Mouse (Mus musculus) midbrain, embryonic 16.5 days (tissue): ENCODE measurements around the gene Nrxn2. TPM values are rescaled to one million over a fixed set of nuclear protein-coding genes. Genes with fewer than 3 reads are reported as not detected.

ENCODE experiments used
- ATAC-seq: fragments of 200-750 bp; cut with Nextera tagmentation; 2 replicates; pipeline ENCODE4 v1.8.0; 2017; ENCODE audit warnings: moderate TSS enrichment
- H3K27ac ChIP-seq: fragments of 300-500 bp; sonication (generic); 2 replicates; pipeline ENCODE4 v1.5.1; 2014; ENCODE audit warnings: mild to moderate bottlenecking, low read length, mixed read lengths
- H3K27me3 ChIP-seq: fragments of 300-500 bp; sonication (generic); 2 replicates; pipeline ENCODE4 v1.6.1; 2014; ENCODE audit warnings: low read depth, low read length, mixed read lengths; ENCODE audit not compliant: control insufficient read depth, insufficient read depth
- H3K36me3 ChIP-seq: fragments of 300-500 bp; sonication (generic); 2 replicates; pipeline ENCODE4 v1.6.1; 2014; ENCODE audit warnings: mild to moderate bottlenecking, low read length, moderate library complexity, mixed read lengths; ENCODE audit not compliant: control insufficient read depth, insufficient read depth
- H3K4me1 ChIP-seq: fragments of 300-500 bp; sonication (generic); 2 replicates; pipeline ENCODE4 v1.6.1; 2014; ENCODE audit warnings: mild to moderate bottlenecking, low read length, mixed read lengths; ENCODE audit not compliant: control insufficient read depth, insufficient read depth
- H3K4me2 ChIP-seq: fragments of 300-500 bp; sonication (generic); 2 replicates; pipeline ENCODE4 v1.6.1; 2014; ENCODE audit warnings: mild to moderate bottlenecking, low read length, mixed read lengths
- H3K4me3 ChIP-seq: fragments of 300-500 bp; sonication (generic); 2 replicates; pipeline ENCODE4 v1.5.1; 2014; ENCODE audit warnings: low read depth, mild to moderate bottlenecking, low read length, moderate library complexity, mixed read lengths
- H3K9ac ChIP-seq: fragments of 300-500 bp; sonication (generic); 2 replicates; pipeline ENCODE4 v1.6.1; 2014; ENCODE audit warnings: low read depth, low read length, mixed read lengths
- H3K9me3 ChIP-seq: fragments of 300-500 bp; sonication (generic); replicated peaks from 2 replicates; pipeline ENCODE4 v1.6.1; 2014; ENCODE audit warnings: mild to moderate bottlenecking, low read length, mixed read lengths; ENCODE audit not compliant: control insufficient read depth, poor library complexity, severe bottlenecking
- WGBS: fragments of 180-500 bp; shearing (Covaris S2); extraction: QIAGEN DNeasy Blood & Tissue Kit; methylation state at CpG from one replicate; pipeline ENCODE4 v1.1.7; 2014; 5-methylcytosine and 5-hydroxymethylcytosine counted together
- polyA plus RNA-seq: library from polyadenylated mRNA; unstranded; fragments of >200 nt; fragmentation: Nextera tagmentation; extraction: Ambion mirVana; gene quantifications from 2 replicates; pipeline ENCODE4 v1.2.1, GENCODE M21; 2015

Nrxn2 gene
- polyA plus RNA-seq, 1 experiment from 2014 or later, result 37.5 TPM

DNA sequence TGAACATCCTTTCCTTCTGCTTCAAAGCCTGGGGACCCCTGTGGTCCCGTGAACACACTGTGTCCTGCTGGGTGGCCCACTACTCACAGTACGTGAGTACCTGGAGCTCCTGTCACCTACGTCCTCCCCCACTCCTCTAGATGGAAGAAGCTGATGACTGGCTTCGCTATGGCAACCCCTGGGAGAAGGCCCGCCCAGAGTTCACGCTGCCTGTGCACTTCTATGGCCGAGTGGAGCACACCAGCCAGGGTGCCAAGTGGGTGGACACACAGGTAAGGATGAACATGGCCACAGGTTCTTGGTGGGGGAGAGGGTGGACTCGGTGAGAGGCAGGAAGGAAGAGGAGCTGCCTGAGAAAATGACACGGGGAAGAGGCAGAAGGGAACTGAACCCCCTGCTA is 32.3 kb upstream of the Nrxn2 start:
- no peak overlapping the region for H3K27ac ChIP-seq
- H3K4me2 ChIP-seq, result no peak overlapping the region
- H3K9me3 ChIP-seq, result no peaks in the 10 kb centered on the region
- H3K4me3 ChIP-seq, result no peak overlapping the region
- no peak overlapping the region for H3K9ac ChIP-seq
- no peak for ATAC-seq
- no peaks in the 10 kb centered on the region for H3K27me3 ChIP-seq
- H3K4me1 ChIP-seq, result peaks cover 8% of the 10 kb centered on the region
- H3K36me3 ChIP-seq, result no peaks in the 10 kb centered on the region
- WGBS, result 68% methylated on average over 9 of the region's 9 CpGs

DNA sequence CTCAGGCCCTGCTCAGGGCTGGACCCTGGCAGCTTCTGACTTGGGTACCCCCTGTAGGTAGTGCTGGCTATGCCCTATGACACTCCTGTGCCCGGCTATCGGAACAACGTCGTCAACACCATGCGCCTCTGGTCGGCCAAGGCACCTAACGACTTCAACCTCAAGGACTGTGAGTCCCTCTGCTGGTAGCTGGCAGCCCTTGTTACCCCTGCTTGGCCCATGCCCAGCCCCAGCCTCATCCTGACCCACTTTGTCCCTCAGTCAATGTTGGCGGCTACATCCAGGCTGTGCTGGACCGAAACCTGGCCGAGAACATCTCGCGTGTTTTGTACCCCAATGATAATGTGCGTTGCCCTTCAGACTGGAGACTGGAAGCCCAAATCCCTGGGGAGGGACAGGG is 30.5 kb upstream of the Nrxn2 start:
- Histone ChIP-seq H3K4me3 (no peak overlapping the region), H3K4me1 (peaks cover 8% of the 10 kb centered on the region), H3K4me2 (no peak overlapping the region), H3K27ac (no peak overlapping the region), H3K36me3 (no peaks in the 10 kb centered on the region), H3K9ac (no peak overlapping the region), H3K27me3 (no peaks in the 10 kb centered on the region), H3K9me3 (no peaks in the 10 kb centered on the region)
- 85% methylated on average over 13 of the region's 13 CpGs for WGBS
- ATAC-seq, result no peak

DNA sequence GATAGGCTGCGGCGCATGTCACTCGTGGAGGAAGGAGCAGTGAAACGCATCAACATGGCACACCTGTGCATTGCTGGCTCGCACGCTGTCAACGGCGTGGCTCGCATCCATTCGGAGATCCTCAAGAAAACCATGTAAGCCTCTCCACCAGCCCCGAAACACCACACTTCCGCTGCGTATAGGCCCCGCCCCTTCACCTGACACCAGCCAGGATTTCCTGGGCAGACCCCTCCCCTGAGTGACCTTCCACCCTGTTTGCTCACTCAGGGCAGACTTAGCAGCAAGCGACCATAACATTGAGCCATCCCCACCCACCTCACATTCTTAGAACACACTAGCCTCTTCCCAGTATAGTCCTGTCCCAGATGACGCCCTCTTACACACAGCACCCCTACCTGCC is 28.7 kb upstream of the Nrxn2 start:
- Histone ChIP-seq H3K4me1 (peaks cover 8% of the 10 kb centered on the region), H3K4me3 (peak overlapping the region; percentile 37), H3K4me2 (peak overlapping the region; percentile 68), H3K9me3 (no peaks in the 10 kb centered on the region), H3K27ac (no peak overlapping the region), H3K27me3 (no peaks in the 10 kb centered on the region), H3K9ac (peak overlapping the region; percentile 68), H3K36me3 (no peaks in the 10 kb centered on the region)
- WGBS, result 7% methylated on average over 16 of the region's 16 CpGs
- ATAC-seq, result peak; percentile 55

DNA sequence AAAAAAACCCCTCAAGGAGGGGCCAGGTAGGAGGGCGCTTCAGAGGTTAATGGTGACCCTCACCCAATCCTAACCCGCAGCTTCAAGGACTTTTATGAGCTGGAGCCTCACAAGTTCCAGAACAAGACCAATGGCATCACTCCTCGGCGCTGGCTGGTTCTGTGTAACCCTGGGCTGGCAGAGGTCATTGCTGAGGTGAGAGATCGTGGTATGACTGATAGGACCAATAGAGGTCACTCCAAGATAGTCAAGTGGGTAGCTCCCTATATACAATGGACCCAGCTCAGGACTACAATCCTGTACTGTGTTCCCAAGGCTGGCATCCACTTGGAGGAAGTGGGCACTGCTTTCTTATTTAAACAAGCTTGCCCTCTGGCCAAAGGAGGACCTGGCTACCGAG is 28.3 kb upstream of the Nrxn2 start:
- Histone ChIP-seq H3K9me3 (no peaks in the 10 kb centered on the region), H3K27me3 (no peaks in the 10 kb centered on the region), H3K4me2 (peak overlapping the region; percentile 68), H3K27ac (no peak overlapping the region), H3K4me3 (peak overlapping the region; percentile 37), H3K9ac (peak overlapping the region; percentile 68), H3K36me3 (no peaks in the 10 kb centered on the region), H3K4me1 (peaks cover 8% of the 10 kb centered on the region)
- peak; percentile 8; the same call in 1 of the 2 replicates for ATAC-seq
- 64% methylated on average over 6 of the region's 6 CpGs for WGBS

DNA sequence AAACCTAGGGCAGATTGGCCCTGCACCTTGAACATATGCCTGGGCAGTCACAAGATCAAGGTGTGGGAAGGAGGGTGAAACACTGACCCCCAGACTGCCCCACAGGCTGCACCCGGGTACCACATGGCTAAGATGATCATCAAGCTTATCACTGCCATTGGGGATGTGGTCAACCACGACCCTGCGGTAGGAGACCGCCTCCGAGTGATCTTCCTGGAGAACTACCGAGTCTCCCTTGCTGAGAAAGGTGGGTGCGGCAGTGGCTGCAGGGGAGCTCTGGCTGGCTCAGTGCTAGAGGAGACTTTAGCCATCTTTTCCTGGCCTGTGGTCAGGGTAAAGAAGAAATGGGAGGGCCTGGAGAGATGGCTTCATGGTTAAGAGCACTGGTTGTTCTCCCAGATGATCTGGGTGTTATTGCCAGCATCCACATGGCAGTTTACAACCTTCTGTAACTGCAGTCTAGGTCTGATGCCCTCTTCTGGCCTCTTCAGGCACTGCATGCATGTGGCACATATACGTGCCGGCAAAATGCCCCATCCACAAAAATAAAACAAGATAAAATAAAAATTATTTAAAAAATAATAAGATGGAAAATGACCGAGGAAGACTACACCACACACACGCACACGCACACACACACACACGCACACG is 25.7 kb upstream of the Nrxn2 start:
- 93% methylated on average over 14 of the region's 14 CpGs for WGBS

DNA sequence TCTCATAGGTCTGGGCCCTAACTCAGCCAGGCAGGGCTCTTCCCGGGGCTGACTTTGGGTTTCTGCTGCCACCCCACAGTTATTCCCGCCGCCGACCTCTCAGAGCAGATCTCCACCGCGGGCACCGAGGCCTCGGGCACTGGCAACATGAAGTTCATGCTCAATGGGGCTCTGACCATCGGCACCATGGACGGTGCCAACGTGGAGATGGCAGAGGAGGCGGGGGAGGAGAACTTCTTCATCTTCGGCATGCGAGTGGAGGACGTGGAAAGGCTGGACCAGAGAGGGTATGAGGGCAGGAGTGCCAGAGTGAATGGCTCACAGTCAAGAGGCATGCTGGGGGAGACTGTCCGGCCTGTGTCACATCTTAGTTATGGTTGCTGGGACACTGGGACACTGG is 24.9 kb upstream of the Nrxn2 start:
- H3K4me2 ChIP-seq, result no peak overlapping the region
- H3K4me3 ChIP-seq, result no peak overlapping the region
- no peak for ATAC-seq
- H3K27me3 ChIP-seq, result no peaks in the 10 kb centered on the region
- H3K9ac ChIP-seq, result no peak overlapping the region
- no peaks in the 10 kb centered on the region for H3K36me3 ChIP-seq
- peaks cover 11% of the 10 kb centered on the region for H3K4me1 ChIP-seq
- no peaks in the 10 kb centered on the region for H3K9me3 ChIP-seq
- 96% methylated on average over 16 of the region's 16 CpGs for WGBS
- H3K27ac ChIP-seq, result no peak overlapping the region

More for the DNA sequence above, 25.7 kb upstream of the Nrxn2 start:
- no peak for ATAC-seq
- Histone ChIP-seq H3K27me3 (no peaks in the 10 kb centered on the region), H3K9ac (no peak overlapping the region), H3K36me3 (no peaks in the 10 kb centered on the region), H3K4me1 (peaks cover 8% of the 10 kb centered on the region), H3K9me3 (no peaks in the 10 kb centered on the region), H3K4me2 (no peak overlapping the region), H3K4me3 (no peak overlapping the region), H3K27ac (no peak overlapping the region)

DNA sequence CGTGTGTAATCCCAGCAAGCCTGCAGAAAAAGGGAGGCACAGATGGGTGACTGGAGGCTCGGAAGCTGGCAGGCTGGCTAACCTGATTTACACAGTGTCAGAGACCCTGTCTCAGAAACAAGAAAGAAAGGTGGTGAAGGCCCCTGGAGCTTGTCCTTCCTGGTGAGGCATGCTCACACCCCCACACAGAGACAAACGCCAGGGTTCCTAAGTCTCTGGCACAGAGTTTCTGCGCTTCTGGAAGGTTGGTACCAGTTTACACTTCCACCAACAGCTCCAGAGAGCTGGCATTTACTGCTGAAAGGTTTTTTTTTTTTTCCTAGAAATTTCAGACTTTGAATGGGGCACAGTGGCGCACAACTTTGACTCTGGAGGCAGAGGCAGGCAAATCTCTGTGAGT is 22.3 kb upstream of the Nrxn2 start:
- no peaks in the 10 kb centered on the region for H3K36me3 ChIP-seq
- no peak overlapping the region for H3K27ac ChIP-seq
- no peak overlapping the region for H3K4me2 ChIP-seq
- H3K9ac ChIP-seq, result no peak overlapping the region
- 86% methylated on average over 5 of the region's 5 CpGs for WGBS
- H3K4me1 ChIP-seq, result peaks cover 24% of the 10 kb centered on the region
- no peaks in the 10 kb centered on the region for H3K27me3 ChIP-seq
- ATAC-seq, result no peak
- H3K9me3 ChIP-seq, result no peaks in the 10 kb centered on the region
- H3K4me3 ChIP-seq, result no peak overlapping the region

DNA sequence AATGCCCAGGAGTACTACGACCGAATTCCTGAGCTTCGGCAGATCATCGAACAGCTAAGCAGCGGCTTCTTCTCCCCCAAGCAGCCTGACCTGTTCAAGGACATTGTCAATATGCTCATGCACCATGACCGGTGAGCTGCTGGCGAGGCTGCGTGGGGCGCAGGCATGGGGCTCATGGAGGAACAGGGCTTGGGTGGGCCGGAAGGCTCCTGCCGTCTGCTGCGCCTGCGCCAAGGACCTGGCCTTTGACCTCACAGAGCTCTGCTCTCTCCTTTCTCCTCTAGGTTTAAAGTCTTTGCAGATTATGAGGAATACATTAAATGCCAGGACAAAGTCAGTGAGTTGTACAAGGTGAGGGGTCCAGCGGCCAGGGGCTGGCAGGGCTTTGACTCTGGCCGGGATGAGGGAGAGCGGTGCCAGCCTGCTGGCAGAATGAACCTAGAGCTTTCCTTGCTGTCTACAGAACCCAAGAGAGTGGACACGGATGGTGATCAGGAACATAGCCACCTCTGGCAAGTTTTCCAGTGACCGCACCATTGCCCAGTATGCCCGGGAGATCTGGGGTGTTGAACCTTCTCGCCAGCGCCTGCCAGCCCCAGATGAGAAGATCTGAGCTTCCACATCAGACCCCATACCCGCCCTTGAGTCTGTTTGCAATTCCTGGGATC is 20.8 kb upstream of the Nrxn2 start:
- peak overlapping the region; percentile 97; the same call in 1 of the 2 replicates for H3K4me2 ChIP-seq
- no peak for ATAC-seq
- peaks cover 2% of the 10 kb centered on the region; the same call in 1 of the 2 replicates for H3K27me3 ChIP-seq
- no peaks in the 10 kb centered on the region for H3K36me3 ChIP-seq
- no peak overlapping the region for H3K9ac ChIP-seq
- 84% methylated on average over 22 of the region's 22 CpGs for WGBS
- H3K4me1 ChIP-seq, result peaks cover 34% of the 10 kb centered on the region
- no peak overlapping the region for H3K4me3 ChIP-seq
- H3K9me3 ChIP-seq, result no peaks in the 10 kb centered on the region
- no peak overlapping the region for H3K27ac ChIP-seq
